Mouse (Mus musculus) forebrain, embryonic 16.5 days (tissue): ENCODE results near the gene Gm44790. TPM values are rescaled to one million over a fixed set of nuclear protein-coding genes. Genes with fewer than 3 reads are reported as not detected.
"Not testable (repeated sequence)": the region's sequence is repeated elsewhere in the genome, so short reads cannot be mapped to it uniquely, and the experiment has no call there.

ENCODE experiments used
- ATAC-seq: fragments of 200-750 bp; cut with Nextera tagmentation; 2 replicates; pipeline ENCODE4 v1.8.0; 2017; ENCODE audit warnings: mild to moderate bottlenecking, moderate library complexity
- H3K27ac ChIP-seq: fragments of 300-500 bp; sonication (generic); 2 replicates; pipeline ENCODE4 v1.5.1; 2014; ENCODE audit warnings: low read length, control low read depth
- H3K27me3 ChIP-seq: fragments of 300-500 bp; sonication (generic); replicated peaks from 2 replicates; pipeline ENCODE4 v1.6.1; 2014; ENCODE audit warnings: low read length; ENCODE audit not compliant: control insufficient read depth, insufficient read depth
- H3K36me3 ChIP-seq: fragments of 300-500 bp; sonication (generic); 2 replicates; pipeline ENCODE4 v1.6.1; 2014; ENCODE audit not compliant: control insufficient read depth, insufficient read depth
- H3K4me1 ChIP-seq: fragments of 300-500 bp; sonication (generic); replicated peaks from 2 replicates; pipeline ENCODE4 v1.6.1; 2014; ENCODE audit warnings: low read length; ENCODE audit not compliant: control insufficient read depth, insufficient read depth
- H3K4me2 ChIP-seq: fragments of 300-500 bp; sonication (generic); 2 replicates; pipeline ENCODE4 v1.6.1; 2014; ENCODE audit warnings: mild to moderate bottlenecking, low read length, control low read depth
- H3K4me3 ChIP-seq: fragments of 300-500 bp; sonication (generic); replicated peaks from 2 replicates; pipeline ENCODE4 v1.5.1; 2014; ENCODE audit warnings: mild to moderate bottlenecking, low read length, control low read depth
- H3K9ac ChIP-seq: fragments of 300-500 bp; sonication (generic); replicated peaks from 2 replicates; pipeline ENCODE4 v1.6.1; 2014; ENCODE audit warnings: low read depth, low read length, control low read depth
- H3K9me3 ChIP-seq: fragments of 300-500 bp; sonication (generic); 2 replicates; pipeline ENCODE4 v1.6.1; 2016; ENCODE audit warnings: low read length; ENCODE audit not compliant: control insufficient read depth
- WGBS: fragments of 180-500 bp; shearing (Covaris S2); extraction: QIAGEN DNeasy Blood & Tissue Kit; methylation state at CpG from one replicate; pipeline ENCODE4 v1.1.7; 2014; 5-methylcytosine and 5-hydroxymethylcytosine counted together
- polyA plus RNA-seq: library from polyadenylated mRNA; unstranded; fragments of >200 nt; fragmentation: Nextera tagmentation; extraction: Ambion mirVana; gene quantifications from 2 replicates; pipeline ENCODE4 v1.2.1, GENCODE M21; 2015

Gm44790 gene
- polyA plus RNA-seq, 1 experiment from 2014 or later: not detected

DNA sequence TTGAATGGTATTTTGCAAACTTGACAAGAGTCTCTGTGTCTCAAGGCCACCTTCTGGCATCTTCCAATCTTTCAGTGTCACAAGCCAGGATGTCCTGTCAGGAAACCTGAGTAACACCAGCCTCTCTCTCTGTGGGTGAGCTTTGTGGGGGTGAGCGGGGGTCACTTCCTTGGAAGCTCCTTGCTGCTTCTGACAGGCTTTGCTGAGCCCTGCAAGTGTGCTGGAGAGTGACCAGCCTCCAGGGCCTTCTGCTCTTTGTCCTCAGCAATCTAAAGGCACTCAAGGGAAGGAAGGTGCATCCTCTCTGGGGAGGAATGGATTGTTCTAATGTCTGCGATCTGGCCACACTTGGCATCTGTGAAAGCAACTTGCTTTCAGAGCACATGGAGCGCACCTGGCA, 52.9 kb downstream of the Gm44790 start:
- ATAC-seq: no peak
- 72% methylated on average over 3 of the region's 3 CpGs for WGBS
- H3K9me3 ChIP-seq: no peaks in the 10 kb centered on the region
- no peaks in the 10 kb centered on the region for H3K36me3 ChIP-seq
- H3K9ac ChIP-seq: no peak overlapping the region
- no peak overlapping the region for H3K4me3 ChIP-seq
- no peak overlapping the region for H3K4me2 ChIP-seq
- H3K27ac ChIP-seq: no peak overlapping the region
- H3K4me1 ChIP-seq: no peaks in the 10 kb centered on the region
- H3K27me3 ChIP-seq: no peaks in the 10 kb centered on the region

DNA sequence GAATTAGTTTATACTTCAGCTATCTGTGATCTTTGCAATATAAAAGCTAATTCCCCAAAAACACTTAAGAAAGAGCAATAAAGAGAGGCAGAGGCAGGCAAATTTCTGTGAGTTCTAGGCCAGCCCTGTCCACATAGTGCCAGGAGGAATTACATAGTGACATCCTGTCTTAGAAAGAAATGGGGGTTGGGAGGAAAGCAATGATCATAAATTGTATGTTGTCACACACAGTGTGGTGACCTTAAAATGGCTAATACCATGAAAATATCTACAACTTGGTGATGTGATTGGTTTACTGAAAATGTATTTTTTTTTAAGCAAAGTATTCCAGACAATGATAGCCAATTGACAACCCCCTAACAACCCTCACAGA, 53.3 kb downstream of the Gm44790 start:
- H3K4me1 ChIP-seq: no peaks in the 10 kb centered on the region
- H3K4me3 ChIP-seq: no peak overlapping the region
- H3K36me3 ChIP-seq: no peaks in the 10 kb centered on the region
- no peaks in the 10 kb centered on the region for H3K27me3 ChIP-seq
- no peak overlapping the region for H3K27ac ChIP-seq
- no peak for ATAC-seq
- H3K4me2 ChIP-seq: no peak overlapping the region
- H3K9ac ChIP-seq: no peak overlapping the region
- H3K9me3 ChIP-seq: no peaks in the 10 kb centered on the region

DNA sequence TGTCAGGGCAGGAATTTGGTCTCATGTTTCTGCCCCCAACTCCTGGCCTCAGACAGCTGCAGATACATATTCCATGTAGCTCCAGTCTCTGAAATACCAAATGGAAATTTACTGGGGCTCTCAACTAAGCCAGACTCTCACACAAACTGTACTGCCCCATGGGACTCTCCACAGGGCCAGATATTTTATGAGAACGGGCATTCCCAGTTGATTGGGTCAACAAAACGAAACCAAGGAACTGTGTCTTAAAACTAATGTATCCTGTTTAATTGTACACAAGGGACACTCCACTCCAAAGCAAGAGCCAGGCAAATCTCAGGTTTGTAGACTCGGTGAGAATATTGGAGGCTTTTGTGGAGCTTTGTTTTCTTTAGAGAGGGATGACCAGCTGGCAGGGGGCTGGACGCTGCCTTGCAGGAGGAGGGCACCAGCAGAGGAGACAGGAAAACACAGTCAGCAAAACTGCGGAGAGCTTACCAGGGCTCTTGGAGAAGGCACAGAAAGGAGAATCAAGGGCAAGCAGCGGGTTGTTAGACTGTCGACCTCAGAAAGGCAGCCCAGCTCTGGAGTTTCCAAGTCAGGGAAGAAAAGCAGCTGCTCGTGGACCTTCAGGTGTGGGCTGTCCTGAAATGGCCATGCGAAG, 53.9 kb downstream of the Gm44790 start:
- ATAC-seq: no peak
- no peak overlapping the region for H3K4me3 ChIP-seq
- H3K4me1 ChIP-seq: no peaks in the 10 kb centered on the region
- WGBS: 44% methylated on average over 9 of the region's 9 CpGs
- no peak overlapping the region for H3K27ac ChIP-seq
- H3K9ac ChIP-seq: no peak overlapping the region
- no peaks in the 10 kb centered on the region for H3K27me3 ChIP-seq
- no peaks in the 10 kb centered on the region for H3K9me3 ChIP-seq
- no peaks in the 10 kb centered on the region for H3K36me3 ChIP-seq
- H3K4me2 ChIP-seq: no peak overlapping the region

DNA sequence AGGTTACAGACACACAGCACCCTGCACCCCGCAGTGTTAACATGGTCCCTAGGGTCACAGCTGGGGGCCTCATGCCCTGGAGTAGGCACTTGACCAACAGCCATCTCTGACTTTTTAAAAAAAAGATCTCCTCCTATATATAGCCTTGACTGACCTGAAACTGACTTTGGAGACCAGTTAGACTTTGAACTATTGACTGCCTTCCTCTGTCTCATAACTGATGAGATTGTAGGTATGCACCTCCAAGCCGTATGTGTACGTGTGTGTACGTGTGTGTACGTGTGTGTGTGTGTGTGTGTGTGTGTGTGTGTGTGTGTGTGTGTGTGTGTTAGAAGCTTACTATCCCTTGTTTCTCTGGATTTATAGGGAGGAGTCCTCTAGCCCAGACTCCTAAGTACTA, 55.4 kb downstream of the Gm44790 start:
- WGBS: 89% methylated on average over 5 of the region's 5 CpGs
- H3K36me3 ChIP-seq: no peaks in the 10 kb centered on the region
- ATAC-seq: no peak

DNA sequence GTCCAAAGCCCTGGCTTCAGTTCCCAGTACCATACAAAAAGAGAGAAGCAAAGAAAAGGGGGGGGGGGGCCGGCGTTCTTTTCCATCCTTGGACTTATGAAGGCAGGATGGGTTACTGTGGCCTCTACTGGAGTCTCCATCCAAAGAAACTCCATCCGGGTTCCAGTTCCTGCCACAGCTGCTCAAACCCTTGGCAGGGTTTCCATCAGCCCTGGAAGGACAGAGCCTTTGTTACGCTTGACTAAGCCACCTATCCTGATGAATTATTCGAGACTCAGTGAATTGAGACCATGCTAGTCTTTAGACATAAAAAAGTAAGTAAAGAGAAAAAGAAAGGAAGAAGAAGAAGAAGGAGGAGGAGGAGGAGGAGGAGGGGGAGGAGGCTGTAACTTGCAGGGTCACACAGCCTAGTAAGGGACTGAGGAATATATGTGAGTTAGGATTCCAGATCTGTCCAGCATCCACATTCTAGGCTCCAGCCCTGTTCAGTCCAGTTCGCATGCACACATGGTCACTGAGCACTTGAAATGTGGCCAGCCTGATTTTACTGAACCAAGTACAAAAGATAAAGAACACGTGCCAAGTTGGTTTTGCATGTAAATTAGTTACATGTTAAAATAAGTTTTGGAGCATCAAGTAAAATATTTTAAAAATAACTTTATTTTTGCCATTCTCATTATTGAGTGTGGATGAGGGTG, 59.6 kb downstream of the Gm44790 start:
- Histone ChIP-seq H3K4me2 (no peak overlapping the region), H3K4me3 (no peak overlapping the region), H3K4me1 (peaks cover 15% of the 10 kb centered on the region), H3K27me3 (no peaks in the 10 kb centered on the region), H3K9ac (no peak overlapping the region), H3K27ac (no peak overlapping the region), H3K36me3 (no peaks in the 10 kb centered on the region), H3K9me3 (no peaks in the 10 kb centered on the region)
- ATAC-seq: no peak
- WGBS: 55% methylated on average over 7 of the region's 7 CpGs

More for the DNA sequence above, 55.4 kb downstream of the Gm44790 start:
- Histone ChIP-seq H3K27me3 (no peaks in the 10 kb centered on the region), H3K4me1 (peaks cover under 1% of the 10 kb centered on the region; the same call in 1 of the 2 replicates), H3K27ac (no peak overlapping the region), H3K9ac (no peak overlapping the region), H3K9me3 (no peaks in the 10 kb centered on the region), H3K4me2 (no peak overlapping the region), H3K4me3 (no peak overlapping the region)

DNA sequence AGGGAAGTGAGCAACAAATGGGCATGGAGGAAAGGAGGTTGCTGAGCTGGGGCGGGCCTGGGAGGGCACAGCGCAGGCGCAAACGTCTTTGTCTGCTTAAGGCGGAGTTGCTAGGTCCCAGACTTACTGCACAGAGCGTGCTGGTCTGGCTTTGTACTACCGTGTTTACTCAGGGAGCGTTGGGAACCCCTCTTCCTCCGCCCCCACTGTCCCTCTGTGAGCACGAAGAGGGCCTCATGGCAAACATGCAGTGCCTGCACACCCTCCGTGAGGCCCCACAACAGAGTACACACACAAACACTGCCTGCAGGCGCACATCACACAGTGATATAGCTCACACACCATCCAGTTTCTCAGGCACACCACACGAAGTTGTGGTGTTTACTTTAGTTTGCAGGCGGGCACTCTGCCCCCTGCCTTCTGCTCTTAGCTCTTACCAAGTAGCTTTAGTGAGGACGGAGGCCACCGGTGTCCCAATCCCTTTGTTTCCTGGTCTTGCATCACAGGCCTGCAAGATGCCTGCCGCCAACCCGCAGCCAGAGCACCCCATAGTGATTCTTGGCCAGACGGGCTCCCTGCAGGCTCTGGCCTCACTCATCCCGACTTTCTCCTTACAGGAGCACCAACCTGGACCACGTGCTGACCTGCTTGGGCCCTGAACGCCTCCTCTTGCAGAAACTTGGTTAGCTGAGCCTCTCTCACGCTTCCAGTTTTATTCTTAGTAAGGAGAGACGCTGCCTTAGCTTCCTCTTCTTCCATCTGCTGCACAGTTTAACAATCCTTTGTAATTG, 61.1 kb downstream of the Gm44790 start:
- peaks cover 15% of the 10 kb centered on the region for H3K4me1 ChIP-seq
- H3K27ac ChIP-seq: peak overlapping the region; percentile 98
- H3K27me3 ChIP-seq: no peaks in the 10 kb centered on the region
- peak overlapping the region; percentile 48 for H3K4me2 ChIP-seq
- peak; percentile 98 for ATAC-seq
- no peaks in the 10 kb centered on the region for H3K9me3 ChIP-seq
- no peaks in the 10 kb centered on the region for H3K36me3 ChIP-seq
- H3K9ac ChIP-seq: peak overlapping the region; percentile 67
- H3K4me3 ChIP-seq: 0 out of 2 replicates have a peak overlapping the region, but pooled peaks have one; percentile 19
- WGBS: 4% methylated on average over 24 of the region's 24 CpGs

DNA sequence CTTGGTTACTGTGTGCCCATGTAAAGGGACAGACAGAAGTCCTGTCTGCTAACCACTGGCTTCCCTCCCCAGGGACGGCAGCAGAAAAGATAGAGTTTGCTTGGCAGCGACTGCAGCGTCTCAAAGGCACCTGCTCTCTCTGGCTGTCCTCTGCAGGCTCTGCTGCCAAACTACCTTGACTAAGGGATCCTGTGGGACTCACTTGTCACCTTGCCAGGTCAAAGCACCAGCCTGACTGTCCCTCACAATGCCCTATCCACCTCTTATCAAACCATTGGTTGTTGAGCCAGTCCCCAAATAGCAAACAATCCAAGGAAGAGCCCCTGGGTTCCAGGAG, 61.7 kb downstream of the Gm44790 start:
- H3K36me3 ChIP-seq: no peaks in the 10 kb centered on the region
- H3K4me2 ChIP-seq: peak overlapping the region; percentile 48; the same call in 1 of the 2 replicates
- no peak overlapping the region for H3K4me3 ChIP-seq
- peak overlapping the region; percentile 98 for H3K27ac ChIP-seq
- no peaks in the 10 kb centered on the region for H3K27me3 ChIP-seq
- ATAC-seq: no peak
- H3K9ac ChIP-seq: peak overlapping the region; percentile 67
- H3K4me1 ChIP-seq: peaks cover 15% of the 10 kb centered on the region
- H3K9me3 ChIP-seq: no peaks in the 10 kb centered on the region
- WGBS: 37% methylated on average over 3 of the region's 3 CpGs

DNA sequence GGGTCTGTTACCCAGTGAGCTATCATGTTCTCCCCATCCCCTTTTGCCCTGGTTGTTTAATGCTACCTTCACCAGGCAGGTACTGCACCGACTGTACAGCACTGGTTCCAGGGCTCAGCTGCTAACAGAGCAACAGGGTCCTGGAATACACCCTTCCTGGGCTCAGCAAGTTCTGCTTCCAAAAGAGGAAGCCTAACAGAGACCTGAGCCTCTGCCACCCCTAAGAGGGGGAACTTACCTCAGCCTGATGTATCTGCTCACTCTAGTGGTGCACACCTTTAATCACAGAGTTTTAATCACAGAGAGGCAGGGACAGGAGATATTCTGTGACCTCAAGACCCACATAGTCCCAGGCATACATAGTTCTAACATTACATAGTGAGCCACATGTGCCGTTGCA, 63.5 kb downstream of the Gm44790 start:
- Histone ChIP-seq H3K4me1 (peaks cover 15% of the 10 kb centered on the region), H3K27me3 (no peaks in the 10 kb centered on the region), H3K9ac (no peak overlapping the region), H3K9me3 (no peaks in the 10 kb centered on the region), H3K4me3 (no peak overlapping the region), H3K36me3 (no peaks in the 10 kb centered on the region), H3K4me2 (no peak overlapping the region), H3K27ac (no peak overlapping the region)
- ATAC-seq: no peak
- 94% methylated on average over 2 of the region's 2 CpGs for WGBS

DNA sequence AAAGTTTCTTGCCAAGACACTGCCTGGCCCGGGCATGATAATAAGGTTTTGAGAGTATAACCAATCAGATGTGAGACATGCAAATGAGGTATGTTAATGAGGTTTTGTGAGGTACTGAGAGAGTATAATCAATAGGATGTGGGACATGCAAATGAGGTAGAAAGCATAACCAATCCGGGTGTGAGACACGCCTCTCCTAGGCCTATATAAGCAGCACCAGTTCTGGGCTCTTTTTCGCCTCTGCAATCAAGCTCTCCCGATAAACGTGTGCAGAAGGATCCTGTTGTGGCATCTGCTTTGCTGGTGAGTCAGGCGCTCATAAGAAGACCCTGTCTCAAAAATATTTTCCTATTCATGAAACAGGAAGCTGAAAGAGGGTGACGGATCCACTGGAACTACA, 64.0 kb downstream of the Gm44790 start:
- ATAC-seq, H3K9ac ChIP-seq, H3K9me3 ChIP-seq, H3K27ac ChIP-seq, H3K27me3 ChIP-seq, H3K4me3 ChIP-seq, H3K36me3 ChIP-seq, H3K4me2 ChIP-seq: not testable (repeated sequence)
- peaks cover 15% of the 10 kb centered on the region for H3K4me1 ChIP-seq
- 91% methylated on average over 8 of the region's 8 CpGs for WGBS
